Mouse (Mus musculus) embryonic facial prominence, embryonic 15.5 days (tissue): Measurements from ENCODE around the gene Ampd3. TPM values are rescaled to one million over a fixed set of nuclear protein-coding genes. Genes with fewer than 3 reads are reported as not detected.

Source experiments
- microRNA-seq: library from miRNA; unstranded; fragments of <30 nt; microRNA quantifications from one replicate; pipeline ENCODE4, GENCODE M21; 2016; ENCODE audit warnings: borderline number of aligned reads
- polyA plus RNA-seq: library from polyadenylated mRNA; unstranded; fragments of >200 nt; fragmentation: Nextera tagmentation; extraction: Ambion mirVana; gene quantifications from 2 replicates; pipeline ENCODE4 v1.2.1, GENCODE M21; 2015

Gene Ampd3
- polyA plus RNA-seq, 1 experiment from 2014 or later, result 10.6 TPM

Small RNAs within 50 kb of the gene (microRNA-seq; reads per million reads assigned to microRNA genes)
- not detected for gene Gm47282

Other genes with a start within 250 kb of the Ampd3 start
- gene Sbf2, start 153.3 kb upstream of the Ampd3 start, polyA plus RNA-seq, result 27.7 and 28.4 TPM in 2 replicates
- gene Adm, start 140.5 kb upstream of the Ampd3 start, polyA plus RNA-seq, result 5.5 and 5.6 TPM in 2 replicates
- gene Rnf141, start 76.3 kb downstream of the Ampd3 start, polyA plus RNA-seq, result 21.4 and 22.5 TPM in 2 replicates
- 14.4 and 14.5 TPM in 2 replicates for gene Lyve1, start 95.0 kb downstream of the Ampd3 start, polyA plus RNA-seq
- gene Mrvi1, start 214.3 kb downstream of the Ampd3 start, polyA plus RNA-seq, result 1.3 and 2.1 TPM in 2 replicates